Mouse (Mus musculus) testis, adult 2 months (tissue): ENCODE results near the gene Frat2.

Experiments
- CTCF ChIP-seq: fragments of 200-500 bp; IDR thresholded peaks from 2 replicates; pipeline ENCODE4 v1.5.1; 2012; ENCODE audit warnings: low read depth, mild to moderate bottlenecking, inconsistent platforms, low read length, moderate library complexity; ENCODE audit not compliant: control insufficient read depth, insufficient read depth, insufficient replicate concordance
- POLR2A ChIP-seq: fragments of 200-500 bp; IDR thresholded peaks from 2 replicates; pipeline ENCODE4 v1.6.1; 2012; ENCODE audit warnings: low read depth, mild to moderate bottlenecking, inconsistent platforms, low read length, moderate library complexity; ENCODE audit not compliant: control insufficient read depth

DNA sequence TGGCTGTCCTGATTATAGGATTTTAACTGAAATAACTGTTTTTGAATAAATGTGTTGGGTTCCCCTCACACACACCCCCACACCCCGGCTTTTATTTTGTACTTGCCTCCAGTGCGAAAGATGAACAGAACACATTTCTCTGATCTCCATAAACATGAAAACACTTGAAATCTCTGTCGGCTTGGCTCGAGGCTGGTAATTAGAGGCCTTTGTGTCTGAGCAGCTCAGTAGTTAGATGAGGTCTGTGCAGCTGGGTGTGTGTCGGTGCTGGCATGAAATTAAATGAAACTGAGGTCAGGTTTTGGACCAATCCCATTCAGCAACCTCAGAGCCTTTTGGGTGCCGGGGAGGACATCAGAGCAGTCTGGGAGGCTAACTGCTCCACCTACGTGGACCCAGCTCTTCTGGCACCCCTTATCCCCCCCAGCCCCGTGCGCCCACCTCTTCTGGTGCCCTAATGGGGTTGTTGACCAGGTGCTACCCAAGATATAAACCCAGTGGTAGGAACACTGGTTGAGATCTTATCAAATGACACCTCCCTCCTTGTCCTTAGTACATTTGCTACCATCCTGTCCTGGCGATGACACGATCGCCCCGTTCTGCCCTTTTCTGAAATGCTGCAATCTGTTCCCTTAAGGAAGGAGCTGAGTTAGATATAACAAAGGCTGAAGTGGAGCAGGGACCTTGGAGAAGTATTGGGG, 15.3 kb downstream of the Frat2 start:
- TF ChIP-seq CTCF (no peak), POLR2A (no peak)
